Mouse (Mus musculus): ENCODE results near the gene Scpep1. TPM values are rescaled to one million over a fixed set of nuclear protein-coding genes. Genes with fewer than 3 reads are reported as not detected.

The Scpep1 gene
- polyA plus RNA-seq, 1 experiment = 28.1 TPM

- Histone ChIP-seq H3K4me1 (ENCODE audit: control insufficient read depth, insufficient read depth, low read length) (no peaks in the 10 kb centered on the region), H3K4me3 (replicated peaks; ENCODE audit: extremely low read depth, low read depth, low read length) (no peak overlapping the region)
- 69% methylated on average over 2 of the region's 2 CpGs for WGBS
- TF ChIP-seq POLR2A (IDR thresholded peaks at IDR 0.05; ENCODE audit: borderline replicate concordance, extremely low read depth, low read depth, low read length) = no peak
- TF ChIP-seq CTCF (IDR thresholded peaks at IDR 0.05; ENCODE audit: insufficient read depth, low read length) = no peak
- DNase-seq = no peak
Measured at GRCm38 (mm10) chr11:88888996-88889395, 66.3 kb downstream of the Scpep1 start.

DNA sequence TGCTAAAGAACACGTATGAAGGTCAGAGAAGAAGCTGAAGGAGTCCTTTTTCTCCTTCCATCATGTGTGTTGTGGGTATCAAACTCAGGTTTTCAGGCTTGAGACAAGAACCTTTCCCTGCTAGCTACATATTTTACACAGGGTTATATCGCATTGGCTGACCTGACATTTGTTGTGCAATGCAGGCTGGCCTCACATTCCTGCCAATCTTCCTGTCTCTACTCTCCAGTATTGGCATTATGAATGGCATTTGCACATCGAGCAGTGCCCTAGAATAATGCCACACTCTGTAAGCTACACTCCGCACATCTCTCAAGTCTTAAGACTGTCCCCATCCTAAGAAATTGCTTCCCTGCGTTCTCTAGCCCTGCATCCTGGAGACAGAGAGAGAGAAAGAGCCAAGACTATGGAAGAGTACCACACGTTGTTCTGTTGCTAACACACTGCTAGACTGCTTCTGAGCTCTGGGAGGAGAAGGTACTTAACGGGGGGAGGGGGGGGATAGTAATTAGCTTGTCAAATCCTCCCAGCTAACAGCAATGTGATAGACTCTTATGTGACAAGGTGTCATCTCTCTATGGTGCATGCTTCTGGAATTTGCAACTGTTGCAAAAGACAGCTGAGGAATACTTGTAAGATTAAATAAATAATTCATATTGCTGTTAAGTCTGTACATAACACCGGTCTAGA is 70.7 kb downstream of the Scpep1 start:
- H3K4me3 ChIP-seq (replicated peaks; ENCODE audit: extremely low read depth, low read depth, low read length) = no peak overlapping the region
- no peak for TF ChIP-seq POLR2A (IDR thresholded peaks at IDR 0.05; ENCODE audit: borderline replicate concordance, extremely low read depth, low read depth, low read length)
- TF ChIP-seq CTCF (IDR thresholded peaks at IDR 0.05; ENCODE audit: insufficient read depth, low read length) = no peak
- whole genome bisulfite sequencing = 56% methylated on average over 8 of the region's 8 CpGs
- no peak for DNase-seq
- no peaks in the 10 kb centered on the region for H3K4me1 ChIP-seq (ENCODE audit: control insufficient read depth, insufficient read depth, low read length)

GRCm38 (mm10) chr11:88878011-88878410 is 77.3 kb downstream of the Scpep1 start:
- WGBS = 90% methylated on average over 12 of the region's 12 CpGs
- DNase-seq = no peak
- Histone ChIP-seq H3K4me3 (replicated peaks; ENCODE audit: extremely low read depth, low read depth, low read length) (no peak overlapping the region), H3K4me1 (ENCODE audit: control insufficient read depth, insufficient read depth, low read length) (no peaks in the 10 kb centered on the region)
- TF ChIP-seq POLR2A (IDR thresholded peaks at IDR 0.05; ENCODE audit: borderline replicate concordance, extremely low read depth, low read depth, low read length) (no peak), CTCF (IDR thresholded peaks at IDR 0.05; ENCODE audit: insufficient read depth, low read length) (no peak)

Other genes with a start within 250 kb of the Scpep1 start
- 28.6 and 29.5 TPM in 2 replicates for gene Msi2, start 237.0 kb downstream of the Scpep1 start, polyA plus RNA-seq (2012; rRNA removed)
- 22.3 and 32.2 TPM in 2 replicates for gene Akap1, start 90.9 kb downstream of the Scpep1 start, polyA plus RNA-seq (2012; rRNA removed)
- 0.97 and 1.3 TPM in 2 replicates for gene Elobl, start 11.5 kb upstream of the Scpep1 start, polyA plus RNA-seq (2012; rRNA removed)
- gene Coil, start 14.8 kb upstream of the Scpep1 start, polyA plus RNA-seq (2012; rRNA removed) = 3.5 and 4.0 TPM in 2 replicates
- 51.5 and 52.9 TPM in 2 replicates for gene Trim25, start 43.9 kb upstream of the Scpep1 start, polyA plus RNA-seq (2012; rRNA removed)
- gene Dgke, start 111.4 kb upstream of the Scpep1 start, polyA plus RNA-seq (2012; rRNA removed) = 8.2 and 9.4 TPM in 2 replicates
- 0.76 and 1.0 TPM in 2 replicates for gene Gm525, start 118.4 kb upstream of the Scpep1 start, polyA plus RNA-seq (2012; rRNA removed)

Measured in lung, adult 2 months (tissue).